Comparison of ENCODE assay signal across 21 mouse cellular contexts in genomic region chr1:182302916-182303315, GRCm38 (mm10).
"Had no signal": no experiment of that assay in that cellular context is flagged by ENCODE, and none has a peak within 500 bp of the region (broad histone marks: within the 10 kb centered on the region; RNA-seq: fewer than 3 reads in every experiment).

No protein-coding gene starts in this region.

- H3K4me3 ChIP-seq: layer of hippocampus, adult 2 months; limb, embryonic 10.5 days; limb, embryonic 13.5 days; liver, embryonic 12.5 days; liver, embryonic 15.5 days; lung, embryonic 15.5 days; megakaryocyte, embryonic 14.5 days; midbrain, embryonic 10.5 days; neural tube, embryonic 12.5 days; neural tube, embryonic 15.5 days had no signal

- H3K4me1 ChIP-seq: limb, embryonic 10.5 days; limb, embryonic 13.5 days; liver, embryonic 12.5 days; liver, embryonic 15.5 days; lung, embryonic 15.5 days; midbrain, embryonic 10.5 days; neural tube, embryonic 12.5 days; neural tube, embryonic 15.5 days had no signal

- H3K4me2 ChIP-seq: limb, embryonic 13.5 days; liver, embryonic 12.5 days; liver, embryonic 15.5 days; lung, embryonic 15.5 days; neural tube, embryonic 12.5 days; neural tube, embryonic 15.5 days had no signal

- DNase-seq: kidney, adult 2 months; kidney, postnatal 25 days; layer of hippocampus, adult 9-11 months; liver; lung, adult 18-20 months; lung, postnatal 10 days; lung, postnatal 36 days; midbrain, embryonic 14.5 days; retina, postnatal 1 day; thymus, postnatal 25 days had no signal

- H3K27me3 ChIP-seq: limb, embryonic 13.5 days; liver, embryonic 12.5 days; liver, embryonic 15.5 days; lung, embryonic 15.5 days; neural tube, embryonic 12.5 days; neural tube, embryonic 15.5 days had no signal

- H3K9ac ChIP-seq: limb, embryonic 13.5 days; liver, embryonic 12.5 days; liver, embryonic 15.5 days; lung, embryonic 15.5 days; neural tube, embryonic 12.5 days; neural tube, embryonic 15.5 days had no signal

- H3K9me3 ChIP-seq: limb, embryonic 10.5 days; limb, embryonic 13.5 days; liver, embryonic 12.5 days; liver, embryonic 15.5 days; lung, embryonic 15.5 days; midbrain, embryonic 10.5 days; neural tube, embryonic 12.5 days; neural tube, embryonic 15.5 days had no signal

- ATAC-seq: liver, embryonic 12.5 days had no signal

- H3K36me3 ChIP-seq: limb, embryonic 10.5 days; limb, embryonic 13.5 days; liver, embryonic 12.5 days; liver, embryonic 15.5 days; lung, embryonic 15.5 days; midbrain, embryonic 10.5 days; neural tube, embryonic 12.5 days; neural tube, embryonic 15.5 days had no signal

- H3K27ac ChIP-seq: kidney, postnatal 0 days; layer of hippocampus, adult 2 months; limb, embryonic 10.5 days; limb, embryonic 13.5 days; liver, embryonic 12.5 days; liver, embryonic 15.5 days; lung, embryonic 15.5 days; midbrain, embryonic 10.5 days; neural tube, embryonic 12.5 days; neural tube, embryonic 15.5 days had no signal
